Mouse (Mus musculus): ENCODE measurements around the gene Samd10.

Samd10 gene

DNA sequence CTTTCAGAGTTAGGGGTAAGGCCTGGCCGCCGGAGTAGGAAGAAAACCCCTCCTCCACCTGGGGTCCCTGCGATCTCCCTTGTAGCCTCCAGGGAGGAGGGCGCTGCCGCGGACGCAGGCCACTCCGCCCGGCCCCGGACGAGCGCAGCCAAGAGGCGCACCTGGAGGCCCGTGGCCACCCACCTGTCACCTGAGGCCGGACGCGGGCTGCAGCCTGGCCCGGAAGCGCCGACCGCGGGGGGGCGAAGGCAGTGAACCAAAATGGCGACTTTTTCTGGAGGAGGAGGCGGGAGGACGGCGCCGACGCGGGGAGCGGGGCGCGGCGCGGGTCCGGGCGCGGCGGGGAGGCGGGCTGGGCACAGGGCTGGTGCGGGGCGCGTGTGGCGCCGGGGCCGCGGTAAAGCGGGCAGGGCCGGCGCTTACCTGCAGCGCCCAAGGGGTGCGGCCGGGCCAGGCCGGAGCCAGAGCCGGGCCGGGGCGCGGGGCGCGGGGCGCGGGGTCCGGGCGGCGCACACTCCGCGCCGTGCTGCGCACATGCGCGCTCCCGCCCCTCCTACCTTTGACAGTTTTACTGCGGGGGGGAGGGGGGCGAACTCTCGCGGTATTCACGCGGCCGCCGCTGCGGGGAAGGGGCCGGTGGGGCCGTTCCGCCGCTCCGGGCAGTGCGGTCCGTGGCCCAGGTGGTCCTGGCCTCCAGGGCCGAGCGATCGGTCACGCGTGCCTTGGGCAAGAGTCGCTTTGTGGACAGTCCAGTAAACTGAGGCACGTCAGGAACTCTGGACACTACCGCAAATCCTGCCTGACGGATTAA, 6.6 kb downstream of the Samd10 start, which contains the start of gene Zfp512b:
Gene Zfp512b, minus strand, starts transcription at position 573 of the 811 bp plus-strand sequence.
- peak; percentile 91 to 92 for DNase-seq

GRCm38 (mm10) chr2:181591528-181592085, 7.4 kb downstream of the Samd10 start, which contains the start of gene Prpf6:
Gene Prpf6, plus strand, starts transcription at chr2:181591868.
- DNase-seq = peak; percentile 37 to 39

GRCm38 (mm10) chr2:181590471-181590870, 8.5 kb downstream of the Samd10 start:
- DNase-seq = no peak

- DNase-seq = no peak
Observed at GRCm38 (mm10) chr2:181589732-181590105, 9.3 kb downstream of the Samd10 start.

- peak; percentile 40 to 59 for DNase-seq
Observed at GRCm38 (mm10) chr2:181589011-181589731, 9.8 kb downstream of the Samd10 start.

DNA sequence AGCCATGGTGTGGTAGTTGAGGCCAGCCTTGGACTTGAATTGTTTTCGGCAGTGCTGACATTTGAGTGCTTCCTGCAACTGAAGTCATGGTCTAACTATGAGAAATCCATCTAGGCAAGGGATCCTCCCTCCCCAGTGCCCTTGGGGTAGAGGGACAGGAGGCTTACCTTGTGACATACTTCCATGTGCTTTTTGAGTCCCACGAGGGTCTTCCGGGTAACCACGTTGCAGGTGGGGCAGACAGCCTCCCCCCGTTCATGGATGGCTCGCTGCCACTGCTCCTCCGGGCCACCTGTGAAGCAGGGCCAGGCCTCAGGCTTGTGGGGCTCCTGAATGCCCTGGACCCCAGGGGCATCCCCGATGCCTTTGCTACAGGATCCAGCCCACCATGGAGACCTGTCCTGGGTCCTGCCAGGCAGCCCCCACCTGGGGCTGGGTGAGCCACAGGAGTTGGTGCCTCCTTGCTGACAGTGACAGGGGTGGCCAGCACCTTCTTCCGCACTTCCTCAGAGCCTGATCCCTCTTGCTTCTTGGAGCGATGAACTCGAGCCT, 10.7 kb downstream of the Samd10 start:
- DNase-seq = peak in 1 of 2 experiments; percentile 29

GRCm38 (mm10) chr2:181587796-181588195, 11.2 kb downstream of the Samd10 start:
- peak in 1 of 2 experiments; percentile 31 for DNase-seq

- no peak for DNase-seq
Observed at GRCm38 (mm10) chr2:181586124-181586523, 12.9 kb downstream of the Samd10 start.

DNA sequence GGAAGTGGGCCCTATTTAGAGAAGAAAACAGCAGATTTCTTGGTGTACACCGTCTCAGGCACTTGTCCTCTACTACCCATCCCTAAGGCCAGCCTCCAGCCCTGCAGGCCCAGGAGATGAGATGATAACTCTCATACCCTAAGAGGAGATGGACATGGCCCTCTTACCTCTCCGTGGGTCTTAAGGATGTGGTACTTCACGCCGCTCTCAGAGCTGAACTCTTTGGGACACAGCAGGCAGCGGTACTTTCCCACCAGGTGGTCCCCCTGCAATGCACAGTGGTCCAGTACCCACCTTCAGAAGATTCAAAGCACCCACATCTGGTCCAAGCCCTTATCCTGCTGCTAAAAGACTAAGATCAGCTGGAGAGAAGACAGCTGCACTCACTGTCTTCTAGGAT, 13.5 kb downstream of the Samd10 start:
- DNase-seq = no peak

- DNase-seq = peak in 1 of 2 experiments; percentile 6
Observed at GRCm38 (mm10) chr2:181584411-181584942, 14.5 kb downstream of the Samd10 start, which contains the start of gene Uckl1. Gene Uckl1, minus strand, starts transcription at chr2:181584892.

- DNase-seq = no peak
Observed at GRCm38 (mm10) chr2:181583460-181584257, 15.4 kb downstream of the Samd10 start.

DNA sequence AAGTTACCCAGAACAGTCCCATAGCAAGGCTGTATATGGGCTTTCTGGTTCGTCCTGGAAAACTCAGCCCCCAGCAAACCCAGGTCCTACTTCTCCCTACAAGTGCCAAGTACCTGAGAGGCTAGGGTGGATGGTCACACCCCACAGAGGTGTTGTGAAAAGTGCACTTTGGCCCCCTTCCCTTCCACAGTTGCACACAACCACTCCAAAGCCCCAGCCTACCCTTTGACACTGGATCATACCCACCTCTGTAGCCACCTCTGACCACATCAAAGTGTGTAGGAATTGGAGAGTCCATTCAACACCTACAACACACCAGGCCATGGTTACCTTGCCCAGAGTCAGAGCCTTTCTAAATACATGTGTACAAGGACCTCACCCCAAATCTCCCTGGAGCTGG, 16.1 kb downstream of the Samd10 start:
- peak in 1 of 2 experiments; percentile 7 for DNase-seq

DNA sequence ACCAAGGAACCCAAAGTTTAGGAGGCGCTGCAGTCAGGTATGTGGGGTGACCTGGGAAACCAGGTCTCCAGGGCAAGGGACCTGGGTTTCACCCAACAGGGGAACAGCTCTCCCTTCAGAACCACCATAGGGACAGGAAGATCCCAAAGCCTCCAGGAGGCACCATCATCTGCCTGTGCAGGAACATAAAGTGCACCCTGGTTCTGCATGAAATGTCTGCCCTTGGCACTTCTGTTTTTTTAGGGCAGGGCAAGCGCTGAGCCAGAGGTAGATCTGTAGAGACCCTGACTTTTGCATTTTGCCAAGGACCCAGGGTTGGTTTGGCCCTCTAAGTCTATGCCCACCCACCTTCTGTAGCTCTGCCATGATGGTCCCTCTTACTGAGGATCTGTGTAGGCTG, 16.7 kb downstream of the Samd10 start:
- no peak for DNase-seq

DNA sequence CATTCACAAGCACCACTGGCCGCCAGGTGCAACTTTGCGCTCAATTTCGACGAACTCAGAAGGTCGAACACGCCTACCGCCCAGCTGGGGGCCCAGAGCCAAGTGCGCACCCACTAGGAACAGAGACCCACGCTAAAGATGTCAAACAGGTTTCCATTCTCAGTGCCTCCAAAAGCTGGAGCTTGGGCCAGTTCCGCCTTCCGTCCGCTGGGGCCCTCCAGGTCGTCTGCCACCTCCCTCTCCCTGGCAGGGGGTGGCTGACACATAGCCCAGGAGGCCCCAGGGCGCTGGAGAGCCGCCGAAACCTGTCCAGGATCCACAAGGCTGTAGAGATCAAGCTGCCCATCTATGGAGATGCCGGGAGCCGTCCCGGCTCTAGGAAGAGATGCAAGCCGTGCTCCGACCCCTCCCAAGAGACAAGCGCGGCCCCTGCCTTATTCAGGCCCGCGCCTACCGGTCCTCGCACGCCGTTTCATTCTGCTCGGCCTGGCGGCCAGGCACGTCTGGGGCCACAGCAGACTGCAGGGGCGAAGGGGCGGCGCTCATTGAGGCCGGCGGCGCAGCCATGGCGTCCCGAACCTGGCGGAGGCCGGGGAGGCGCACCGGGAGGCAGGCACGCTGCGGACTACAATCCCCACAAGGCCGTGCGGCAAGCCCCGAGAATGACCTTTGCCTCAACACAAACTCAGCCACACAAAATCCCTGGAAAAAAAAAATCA, 17.5 kb downstream of the Samd10 start:
- peak; percentile 91 to 93 for DNase-seq

DNA sequence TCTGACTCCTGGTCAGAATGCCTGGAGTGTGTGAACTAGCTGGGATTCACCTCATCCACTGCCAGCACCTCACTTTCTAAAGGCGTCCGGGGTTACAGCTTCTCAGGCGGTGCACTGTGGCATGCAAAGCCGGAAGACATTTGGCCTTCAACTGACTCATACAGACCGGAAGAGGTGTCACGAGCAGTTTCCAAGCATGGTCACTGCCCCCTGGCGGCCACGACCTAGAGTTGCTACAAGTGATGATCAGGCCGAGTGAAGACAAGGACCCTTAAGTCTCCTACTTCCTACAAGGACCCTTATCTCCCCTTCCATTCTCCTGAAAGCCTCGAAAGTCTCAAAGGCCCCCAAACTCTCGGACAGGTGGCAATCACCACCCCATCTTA, 18.0 kb downstream of the Samd10 start:
- DNase-seq = peak; percentile 85 to 86

GRCm38 (mm10) chr2:181580131-181580772, 18.8 kb downstream of the Samd10 start:
- DNase-seq = peak in 1 of 2 experiments; percentile 5

GRCm38 (mm10) chr2:181579681-181580080, 19.3 kb downstream of the Samd10 start:
- peak in 1 of 2 experiments; percentile 11 for DNase-seq

DNA sequence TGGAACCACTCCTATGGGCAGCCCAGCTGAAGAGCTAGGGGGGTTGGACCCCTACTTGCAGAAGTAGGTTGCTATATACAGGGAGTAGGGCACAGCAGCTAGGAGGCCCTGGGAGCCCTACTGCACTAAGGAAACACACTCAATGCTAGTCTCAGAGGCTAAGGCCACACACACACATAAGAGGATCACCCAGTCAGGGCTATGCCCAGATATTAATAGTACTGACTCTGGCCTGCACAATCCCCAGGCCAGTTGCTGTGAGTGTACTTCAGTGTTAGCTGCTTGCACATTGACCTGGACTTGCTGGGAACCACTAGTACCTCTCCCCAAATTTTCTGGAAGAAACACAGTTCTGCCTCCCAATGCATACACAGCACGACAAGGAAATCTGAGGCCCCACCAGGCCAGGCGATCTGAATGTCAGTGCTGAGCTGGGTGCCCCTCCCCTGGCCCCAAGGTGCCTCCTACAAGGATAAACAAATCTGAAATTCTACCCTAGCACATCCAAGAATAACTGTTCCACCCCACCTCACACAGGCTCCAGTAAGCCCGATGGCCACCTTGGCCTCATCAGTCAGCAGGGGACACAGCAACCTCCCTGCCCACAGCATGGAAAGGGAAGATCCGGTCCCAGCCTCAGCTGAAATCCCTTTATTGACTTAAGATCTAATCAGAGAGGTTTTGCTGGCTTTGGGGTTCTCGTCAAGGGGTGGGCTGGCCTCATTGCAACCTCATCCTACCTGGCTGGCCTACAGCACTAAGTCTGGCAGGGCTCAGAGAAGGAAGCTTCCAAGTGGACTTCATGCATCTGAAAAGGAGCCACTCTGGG, 20.0 kb downstream of the Samd10 start:
- peak in 1 of 2 experiments; percentile 19 for DNase-seq

- peak; percentile 63 to 71 for DNase-seq
Observed at GRCm38 (mm10) chr2:181577981-181578581, 20.9 kb downstream of the Samd10 start.

Measured in cerebellum, postnatal 25 days (tissue).